Mouse (Mus musculus) 3T3-L1 (cell line): ENCODE measurements around the gene Slc38a5.

ENCODE experiments used
- DNase-seq: peaks from one replicate; pipeline ENCODE4 v3.0.0-alpha.2; 2015; ENCODE audit warnings: low read depth, low spot score

Gene Slc38a5

GRCm38 (mm10) chrX:8271083-8271820, at the start of gene Slc38a5:
Slc38a5 (plus strand) TSS chrX:8271133.
- DNase-seq = no peak

- no peak for DNase-seq
These were observed 48.6 kb upstream of the Slc38a5 start for GRCm38 (mm10) chrX:8222296-8222677.

- DNase-seq = peak; percentile 82
These were observed 48.1 kb upstream of the Slc38a5 start for GRCm38 (mm10) chrX:8222678-8223421.

GRCm38 (mm10) chrX:8223473-8223872, 47.5 kb upstream of the Slc38a5 start:
- no peak for DNase-seq

- peak; percentile 27 for DNase-seq
These were observed 40.7 kb upstream of the Slc38a5 start for GRCm38 (mm10) chrX:8230272-8230671.

- no peak for DNase-seq
These were observed 37.3 kb upstream of the Slc38a5 start for GRCm38 (mm10) chrX:8233602-8234001.

GRCm38 (mm10) chrX:8236704-8237103, 34.2 kb upstream of the Slc38a5 start:
- DNase-seq = peak; percentile 56

- peak; percentile 95 for DNase-seq
These were observed 32.0 kb upstream of the Slc38a5 start for GRCm38 (mm10) chrX:8238804-8239395.

- peak; percentile 35 for DNase-seq
These were observed 23.3 kb upstream of the Slc38a5 start for GRCm38 (mm10) chrX:8247680-8248079.

GRCm38 (mm10) chrX:8248542-8249120, 22.3 kb upstream of the Slc38a5 start:
- no peak for DNase-seq

- no peak for DNase-seq
These were observed 19.1 kb upstream of the Slc38a5 start for GRCm38 (mm10) chrX:8251789-8252333.

GRCm38 (mm10) chrX:8252334-8253285, 18.3 kb upstream of the Slc38a5 start, which contains the start of gene Ftsj1:
Ftsj1 (minus strand) TSS chrX:8252406.
- peak; percentile 94 for DNase-seq

GRCm38 (mm10) chrX:8253711-8254110, 17.2 kb upstream of the Slc38a5 start:
- DNase-seq = no peak

- no peak for DNase-seq
These were observed 15.1 kb upstream of the Slc38a5 start for GRCm38 (mm10) chrX:8255807-8256206.

GRCm38 (mm10) chrX:8259478-8259877, 11.5 kb upstream of the Slc38a5 start:
- DNase-seq = no peak

- DNase-seq = no peak
These were observed 7.7 kb upstream of the Slc38a5 start for GRCm38 (mm10) chrX:8263156-8263804.

GRCm38 (mm10) chrX:8264222-8264621, 6.7 kb upstream of the Slc38a5 start:
- no peak for DNase-seq

- no peak for DNase-seq
These were observed 1.1 kb downstream of the Slc38a5 start for GRCm38 (mm10) chrX:8272000-8272399.

GRCm38 (mm10) chrX:8274056-8274455, 3.1 kb downstream of the Slc38a5 start:
- DNase-seq = no peak

- no peak for DNase-seq
These were observed 17.7 kb downstream of the Slc38a5 start for GRCm38 (mm10) chrX:8288621-8289020.
